Mouse (Mus musculus) liver, embryonic 16.5 days (tissue): ENCODE data around the gene Itgb8. TPM values are rescaled to one million over a fixed set of nuclear protein-coding genes. Genes with fewer than 3 reads are reported as not detected.

Experiments used
- ATAC-seq: fragments of 200-750 bp; cut with Nextera tagmentation; 2 replicates; pipeline ENCODE4 v1.8.0; 2017; ENCODE audit warnings: low read depth, mild to moderate bottlenecking, moderate number of reproducible peaks, moderate library complexity
- H3K27ac ChIP-seq: fragments of 300-500 bp; sonication (generic); 2 replicates; pipeline ENCODE4 v1.5.1; 2014; ENCODE audit warnings: mild to moderate bottlenecking, low read length
- H3K27me3 ChIP-seq: fragments of 300-500 bp; sonication (generic); 2 replicates; pipeline ENCODE4 v1.6.1; 2014; ENCODE audit warnings: low read depth, low read length, mixed read lengths; ENCODE audit not compliant: control insufficient read depth, insufficient read depth
- H3K36me3 ChIP-seq: fragments of 300-500 bp; sonication (generic); 2 replicates; pipeline ENCODE4 v1.6.1; 2014; ENCODE audit warnings: mild to moderate bottlenecking; ENCODE audit not compliant: control insufficient read depth, insufficient read depth
- H3K4me1 ChIP-seq: fragments of 300-500 bp; sonication (generic); 2 replicates; pipeline ENCODE4 v1.6.1; 2014; ENCODE audit warnings: low read depth, low read length, mixed read lengths; ENCODE audit not compliant: control insufficient read depth
- H3K4me2 ChIP-seq: fragments of 300-500 bp; sonication (generic); 2 replicates; pipeline ENCODE4 v1.6.1; 2014; ENCODE audit warnings: low read depth, low read length, mixed read lengths
- H3K4me3 ChIP-seq: fragments of 300-500 bp; sonication (generic); 2 replicates; pipeline ENCODE4 v1.5.1; 2014; ENCODE audit warnings: low read depth, mild to moderate bottlenecking, low read length
- H3K9ac ChIP-seq: fragments of 300-500 bp; sonication (generic); 2 replicates; pipeline ENCODE4 v1.6.1; 2014; ENCODE audit warnings: low read depth, low read length
- H3K9me3 ChIP-seq: fragments of 300-500 bp; sonication (generic); replicated peaks from 2 replicates; pipeline ENCODE4 v1.6.1; 2016; ENCODE audit warnings: low read length; ENCODE audit not compliant: control insufficient read depth
- WGBS: fragments of 180-500 bp; shearing (Covaris S2); extraction: QIAGEN DNeasy Blood & Tissue Kit; methylation state at CpG from one replicate; pipeline ENCODE4 v1.1.7; 2014; ENCODE audit not compliant: insufficient replicate concordance; 5-methylcytosine and 5-hydroxymethylcytosine counted together
- polyA plus RNA-seq: library from polyadenylated mRNA; unstranded; fragments of >200 nt; fragmentation: Nextera tagmentation; extraction: Ambion mirVana; gene quantifications from 2 replicates; pipeline ENCODE4 v1.2.1, GENCODE M21; 2015

Itgb8 gene
- polyA plus RNA-seq, 1 experiment from 2014 or later, result 0.05 TPM

GRCm38 (mm10) chr12:119195145-119195544 lies 43.5 kb downstream of the Itgb8 start:
- no peaks in the 10 kb centered on the region for H3K9me3 ChIP-seq
- no peak overlapping the region for H3K9ac ChIP-seq
- no peak overlapping the region for H3K4me2 ChIP-seq
- no peak for ATAC-seq
- no peaks in the 10 kb centered on the region for H3K27me3 ChIP-seq
- no peak overlapping the region for H3K4me3 ChIP-seq
- H3K27ac ChIP-seq, result no peak overlapping the region
- H3K36me3 ChIP-seq, result no peaks in the 10 kb centered on the region
- no peaks in the 10 kb centered on the region for H3K4me1 ChIP-seq

- no peaks in the 10 kb centered on the region for H3K36me3 ChIP-seq
- no peak overlapping the region for H3K27ac ChIP-seq
- 72% methylated on average over 8 of the region's 8 CpGs for WGBS
- no peaks in the 10 kb centered on the region for H3K4me1 ChIP-seq
- no peaks in the 10 kb centered on the region for H3K9me3 ChIP-seq
- H3K9ac ChIP-seq, result no peak overlapping the region
- H3K27me3 ChIP-seq, result no peaks in the 10 kb centered on the region
- H3K4me3 ChIP-seq, result no peak overlapping the region
- no peak overlapping the region for H3K4me2 ChIP-seq
- ATAC-seq, result no peak
Measured at GRCm38 (mm10) chr12:119189814-119190213, 48.8 kb downstream of the Itgb8 start.

DNA sequence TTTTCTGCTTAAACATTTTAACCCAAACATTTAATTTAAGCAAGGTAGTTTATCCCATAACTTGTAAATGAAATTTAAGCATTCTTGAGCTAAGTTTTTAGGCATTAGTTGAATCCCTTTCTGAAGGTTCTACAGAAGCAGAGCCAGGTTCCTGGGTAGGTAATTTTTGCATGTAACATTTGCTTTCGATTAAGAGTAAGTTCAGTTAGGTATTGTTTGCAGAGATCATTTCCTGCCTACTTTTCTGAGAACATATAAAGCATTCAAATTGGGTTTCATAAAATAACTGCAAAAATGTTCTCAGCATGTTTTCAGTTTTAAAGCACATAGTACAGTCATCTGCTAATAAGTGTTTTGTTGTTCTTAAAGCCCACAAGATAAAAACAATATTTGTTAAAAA lies 53.2 kb downstream of the Itgb8 start:
- Histone ChIP-seq H3K9ac (no peak overlapping the region), H3K4me1 (no peaks in the 10 kb centered on the region), H3K27me3 (no peaks in the 10 kb centered on the region), H3K36me3 (no peaks in the 10 kb centered on the region), H3K27ac (no peak overlapping the region), H3K9me3 (no peaks in the 10 kb centered on the region), H3K4me3 (no peak overlapping the region), H3K4me2 (no peak overlapping the region)
- 48% methylated on average over 1 of the region's 1 CpGs for WGBS
- ATAC-seq, result no peak

DNA sequence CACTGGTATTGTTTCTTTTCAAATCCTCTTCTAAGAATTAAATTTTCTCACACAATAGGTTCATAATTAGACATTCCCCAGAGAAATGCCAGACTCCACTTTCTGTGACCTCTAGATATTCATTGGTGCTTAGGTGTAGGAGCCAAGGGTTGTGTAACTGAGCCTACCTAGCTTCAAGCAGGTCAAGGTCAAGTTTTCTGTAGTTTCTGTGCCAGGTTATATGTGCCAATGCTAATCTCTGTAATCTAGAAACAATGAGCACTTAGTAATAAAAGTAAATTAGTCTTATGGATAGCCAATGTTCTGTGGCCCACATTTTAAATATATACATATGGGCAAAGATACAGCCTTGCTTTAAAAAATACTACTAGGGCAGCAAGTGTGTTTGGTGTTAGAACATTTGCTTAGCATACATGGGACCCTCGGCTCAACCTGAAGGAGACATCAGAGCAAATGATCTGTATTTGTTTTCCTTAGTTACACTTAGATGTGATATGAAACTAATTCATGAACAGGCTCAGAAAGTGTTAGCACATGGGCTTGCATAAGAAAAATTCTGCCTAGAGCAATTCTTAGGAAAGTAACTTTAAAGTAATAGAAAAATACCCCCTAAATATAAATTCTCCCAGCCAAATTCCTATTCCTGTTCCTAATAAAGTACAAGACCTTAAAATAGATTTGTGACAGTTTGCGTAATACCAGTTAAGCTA lies 56.2 kb downstream of the Itgb8 start:
- H3K27ac ChIP-seq, result no peak overlapping the region
- H3K4me2 ChIP-seq, result no peak overlapping the region
- 70% methylated on average over 2 of the region's 2 CpGs for WGBS
- no peak overlapping the region for H3K9ac ChIP-seq
- no peaks in the 10 kb centered on the region for H3K36me3 ChIP-seq
- no peak overlapping the region for H3K4me3 ChIP-seq
- no peaks in the 10 kb centered on the region for H3K9me3 ChIP-seq
- no peaks in the 10 kb centered on the region for H3K4me1 ChIP-seq
- ATAC-seq, result no peak
- H3K27me3 ChIP-seq, result no peaks in the 10 kb centered on the region

DNA sequence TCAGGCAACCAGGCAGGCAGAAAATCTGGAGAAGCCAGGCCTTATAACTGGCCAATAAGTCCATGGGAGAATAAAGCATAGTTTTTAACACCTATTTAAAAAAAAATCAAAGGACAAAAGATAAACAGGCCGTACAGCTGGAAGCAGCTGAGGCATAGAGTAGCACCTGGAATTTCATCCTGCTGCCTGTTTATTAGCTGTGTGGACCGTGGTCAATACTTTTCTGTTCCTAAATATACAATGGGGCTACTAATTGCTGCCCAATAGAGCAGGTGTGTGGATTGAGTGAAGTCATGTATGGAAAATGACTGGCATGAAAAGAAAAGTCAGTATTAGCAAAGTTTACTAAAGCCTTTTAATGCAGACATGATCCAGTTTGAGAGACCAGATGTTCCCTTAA lies 62.6 kb downstream of the Itgb8 start:
- WGBS, result 57% methylated on average over 2 of the region's 2 CpGs
- Histone ChIP-seq H3K27ac (no peak overlapping the region), H3K4me2 (no peak overlapping the region), H3K9me3 (no peaks in the 10 kb centered on the region), H3K36me3 (no peaks in the 10 kb centered on the region), H3K4me3 (no peak overlapping the region), H3K4me1 (no peaks in the 10 kb centered on the region), H3K9ac (no peak overlapping the region), H3K27me3 (no peaks in the 10 kb centered on the region)
- no peak for ATAC-seq

GRCm38 (mm10) chr12:119169828-119170539 lies 68.6 kb downstream of the Itgb8 start:
- Histone ChIP-seq H3K9ac (no peak overlapping the region), H3K4me1 (no peaks in the 10 kb centered on the region), H3K4me2 (no peak overlapping the region), H3K4me3 (no peak overlapping the region), H3K27ac (no peak overlapping the region), H3K27me3 (no peaks in the 10 kb centered on the region), H3K9me3 (no peaks in the 10 kb centered on the region), H3K36me3 (no peaks in the 10 kb centered on the region)
- no peak for ATAC-seq
- 53% methylated on average over 4 of the region's 4 CpGs for WGBS

GRCm38 (mm10) chr12:119169143-119169542 lies 69.5 kb downstream of the Itgb8 start:
- no peaks in the 10 kb centered on the region for H3K4me1 ChIP-seq
- ATAC-seq, result no peak
- no peak overlapping the region for H3K4me3 ChIP-seq
- no peaks in the 10 kb centered on the region for H3K9me3 ChIP-seq
- H3K4me2 ChIP-seq, result no peak overlapping the region
- no peak overlapping the region for H3K27ac ChIP-seq
- WGBS, result 48% methylated on average over 3 of the region's 3 CpGs
- no peaks in the 10 kb centered on the region for H3K36me3 ChIP-seq
- no peak overlapping the region for H3K9ac ChIP-seq
- H3K27me3 ChIP-seq, result no peaks in the 10 kb centered on the region

GRCm38 (mm10) chr12:119165115-119165514 lies 73.5 kb downstream of the Itgb8 start:
- Histone ChIP-seq H3K9me3 (no peaks in the 10 kb centered on the region), H3K27ac (no peak overlapping the region), H3K9ac (no peak overlapping the region), H3K4me2 (no peak overlapping the region), H3K36me3 (no peaks in the 10 kb centered on the region), H3K27me3 (no peaks in the 10 kb centered on the region), H3K4me1 (no peaks in the 10 kb centered on the region), H3K4me3 (no peak overlapping the region)
- no peak for ATAC-seq
- WGBS, result 53% methylated on average over 2 of the region's 2 CpGs

GRCm38 (mm10) chr12:119164672-119165071 lies 73.9 kb downstream of the Itgb8 start:
- ATAC-seq, result no peak
- H3K4me1 ChIP-seq, result no peaks in the 10 kb centered on the region
- H3K4me3 ChIP-seq, result no peak overlapping the region
- H3K4me2 ChIP-seq, result no peak overlapping the region
- H3K9me3 ChIP-seq, result no peaks in the 10 kb centered on the region
- 51% methylated on average over 1 of the region's 1 CpGs for WGBS
- no peak overlapping the region for H3K27ac ChIP-seq
- no peaks in the 10 kb centered on the region for H3K36me3 ChIP-seq
- H3K9ac ChIP-seq, result no peak overlapping the region
- H3K27me3 ChIP-seq, result no peaks in the 10 kb centered on the region
